Mouse (Mus musculus) kidney, adult 2 months (tissue): Measurements from ENCODE around the gene Ano8. TPM values are rescaled to one million over a fixed set of nuclear protein-coding genes. Genes with fewer than 3 reads are reported as not detected.

ENCODE experiments used
- DNase-seq: peaks from one replicate; pipeline ENCODE4 v3.0.0; 2021
- H3K27ac ChIP-seq: fragments of 200-500 bp; 2 replicates; pipeline ENCODE4 v1.5.1; 2012; ENCODE audit warnings: low read depth, low read length, control low read depth, inconsistent platforms; ENCODE audit not compliant: insufficient read depth
- H3K27me3 ChIP-seq: fragments of 200-500 bp; replicated peaks from 2 replicates; pipeline ENCODE4 v1.6.1; 2012; ENCODE audit warnings: mild to moderate bottlenecking, moderate library complexity, low read length, inconsistent platforms; ENCODE audit not compliant: control insufficient read depth, insufficient read depth
- H3K36me3 ChIP-seq: fragments of 200-500 bp; 2 replicates; pipeline ENCODE4 v1.6.1; 2012; ENCODE audit warnings: mild to moderate bottlenecking, moderate library complexity, low read length, inconsistent platforms; ENCODE audit not compliant: control insufficient read depth, insufficient read depth
- H3K4me1 ChIP-seq: fragments of 200-500 bp; 2 replicates; pipeline ENCODE4 v1.6.1; 2011; ENCODE audit warnings: low read length; ENCODE audit not compliant: control insufficient read depth, insufficient read depth
- H3K4me3 ChIP-seq: fragments of 200-500 bp; 2 replicates; pipeline ENCODE4 v1.5.1; 2011; ENCODE audit warnings: mild to moderate bottlenecking, low read depth, low read length, control low read depth; ENCODE audit not compliant: insufficient read depth
- CTCF ChIP-seq: fragments of 200-500 bp; conservative IDR thresholded peaks from 2 replicates; pipeline ENCODE4 v1.5.1; 2011; ENCODE audit warnings: low read depth, mild to moderate bottlenecking, control low read depth, low read length, moderate library complexity, mixed read lengths; ENCODE audit not compliant: insufficient read depth, insufficient read length
- POLR2A ChIP-seq: fragments of 200-500 bp; IDR thresholded peaks from one replicate; pipeline ENCODE4 v1.6.1; 2011; ENCODE audit warnings: low read depth, low read length, control low read depth
- WGBS: fragments of 180-500 bp; shearing (Covaris S2); methylation state at CpG from one replicate; pipeline ENCODE4 v1.1.7; 2018; 5-methylcytosine and 5-hydroxymethylcytosine counted together
- polyA plus RNA-seq: library from polyadenylated mRNA; depleted of rRNA; stranded (reverse); fragments of >200 nt; gene quantifications from 2 replicates; pipeline ENCODE4 v1.2.3, GENCODE M21; 2012

Gene Ano8
- polyA plus RNA-seq, 1 experiment: 12.6 TPM

- Histone ChIP-seq H3K27me3 (no peaks in the 10 kb centered on the region), H3K4me1 (0 out of 2 replicates have a peak, but pooled peaks cover 3% of the 10 kb centered on the region), H3K4me3 (peak within 1 kb of the TSS; percentile 63), H3K36me3 (no peaks in the 10 kb centered on the region), H3K27ac (peak within 1 kb of the TSS; percentile 77)
- TF ChIP-seq CTCF: no peak
- peak; percentile 50 for TF ChIP-seq POLR2A
- 29% methylated on average over 14 of the region's 14 CpGs for WGBS
- peak; percentile 81 for DNase-seq
Observed at GRCm38 (mm10) chr8:71511644-71512043, 25.9 kb upstream of the Ano8 start, which contains the start of gene Plvap. Gene Plvap (minus strand): TSS chr8:71511752.

DNA sequence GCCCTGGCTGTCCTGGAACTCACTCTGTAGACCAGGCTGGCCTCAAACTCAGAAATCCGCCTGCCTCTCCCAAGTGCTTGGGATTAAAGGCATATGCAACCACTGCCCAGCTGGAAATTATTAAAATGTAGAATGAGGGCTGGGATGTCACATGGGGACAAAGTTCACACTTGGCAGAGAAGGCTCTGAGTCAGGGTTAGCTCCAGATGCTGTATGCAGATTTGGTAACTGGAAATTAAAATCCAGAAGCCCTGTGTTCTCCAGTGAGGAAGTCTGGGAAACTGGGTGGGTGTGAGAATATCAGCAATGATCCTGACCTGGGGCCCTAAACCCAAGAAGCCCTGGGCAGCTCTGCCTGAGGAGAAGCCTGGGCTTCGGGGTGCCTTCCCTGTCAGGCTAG, 23.6 kb upstream of the Ano8 start:
- Histone ChIP-seq H3K4me3 (peak overlapping the region; percentile 34), H3K27ac (no peak overlapping the region), H3K36me3 (no peaks in the 10 kb centered on the region), H3K4me1 (0 out of 2 replicates have a peak, but pooled peaks cover 3% of the 10 kb centered on the region), H3K27me3 (no peaks in the 10 kb centered on the region)
- 56% methylated on average over 2 of the region's 2 CpGs for WGBS
- no peak for DNase-seq
- TF ChIP-seq CTCF (no peak), POLR2A (no peak)

GRCm38 (mm10) chr8:71507589-71508104, 21.9 kb upstream of the Ano8 start:
- Histone ChIP-seq H3K27me3 (no peaks in the 10 kb centered on the region), H3K27ac (peak overlapping the region; percentile 24; the same call in 1 of the 2 replicates), H3K36me3 (no peaks in the 10 kb centered on the region), H3K4me3 (peak overlapping the region; percentile 65), H3K4me1 (0 out of 2 replicates have a peak, but pooled peaks cover 3% of the 10 kb centered on the region)
- 1% methylated on average over 61 of the region's 61 CpGs for WGBS
- DNase-seq: peak; percentile 80
- no peak for TF ChIP-seq CTCF
- TF ChIP-seq POLR2A: no peak

DNA sequence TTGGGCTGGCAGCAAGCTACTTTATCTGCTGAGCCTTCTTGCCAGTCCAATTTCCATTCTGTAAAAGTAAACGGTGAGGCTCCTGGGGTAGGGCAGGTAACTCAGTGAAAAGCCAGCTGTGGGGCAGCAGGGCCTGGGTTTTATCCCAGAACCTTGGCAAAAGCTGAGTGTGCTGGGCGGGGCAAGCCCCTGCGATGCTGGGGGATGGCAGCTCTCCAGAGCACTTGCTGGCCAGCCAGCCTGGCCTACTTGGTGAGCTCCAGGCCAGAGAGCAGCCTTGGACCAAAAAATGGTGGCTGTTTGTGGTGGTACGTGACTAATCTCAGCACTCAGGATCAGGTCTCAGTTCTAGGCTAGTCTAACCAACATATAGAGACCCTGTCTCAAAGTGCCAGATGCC, 20.2 kb upstream of the Ano8 start:
- no peak overlapping the region for H3K27ac ChIP-seq
- H3K4me3 ChIP-seq: no peak overlapping the region
- TF ChIP-seq CTCF (no peak), POLR2A (no peak)
- no peaks in the 10 kb centered on the region for H3K36me3 ChIP-seq
- H3K4me1 ChIP-seq: 0 out of 2 replicates have a peak, but pooled peaks cover 3% of the 10 kb centered on the region
- no peaks in the 10 kb centered on the region for H3K27me3 ChIP-seq
- no peak for DNase-seq
- 68% methylated on average over 4 of the region's 4 CpGs for WGBS

DNA sequence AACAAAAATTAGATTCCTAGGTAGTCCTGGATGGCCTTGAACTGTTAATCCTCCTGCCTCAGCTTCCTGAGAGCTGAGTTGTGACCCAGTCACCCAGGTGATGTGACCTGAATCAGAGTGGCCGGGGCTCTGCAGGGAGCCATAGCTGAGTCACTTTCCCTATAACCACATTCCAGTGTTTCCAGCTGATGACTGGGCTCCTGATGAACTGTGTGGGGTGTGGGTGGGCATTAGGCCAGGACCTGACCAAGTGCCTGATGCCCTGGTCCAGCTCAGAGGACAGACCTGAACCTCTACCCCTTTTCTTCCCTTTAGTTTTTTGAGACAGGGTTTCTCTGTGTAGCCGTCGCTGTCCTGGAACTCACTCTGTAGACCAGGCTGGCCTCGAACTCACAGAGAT, 19.6 kb upstream of the Ano8 start:
- TF ChIP-seq CTCF (no peak), POLR2A (no peak)
- Histone ChIP-seq H3K4me3 (no peak overlapping the region), H3K27me3 (no peaks in the 10 kb centered on the region), H3K27ac (no peak overlapping the region), H3K36me3 (no peaks in the 10 kb centered on the region), H3K4me1 (0 out of 2 replicates have a peak, but pooled peaks cover 3% of the 10 kb centered on the region)
- 94% methylated on average over 4 of the region's 4 CpGs for WGBS
- DNase-seq: no peak

DNA sequence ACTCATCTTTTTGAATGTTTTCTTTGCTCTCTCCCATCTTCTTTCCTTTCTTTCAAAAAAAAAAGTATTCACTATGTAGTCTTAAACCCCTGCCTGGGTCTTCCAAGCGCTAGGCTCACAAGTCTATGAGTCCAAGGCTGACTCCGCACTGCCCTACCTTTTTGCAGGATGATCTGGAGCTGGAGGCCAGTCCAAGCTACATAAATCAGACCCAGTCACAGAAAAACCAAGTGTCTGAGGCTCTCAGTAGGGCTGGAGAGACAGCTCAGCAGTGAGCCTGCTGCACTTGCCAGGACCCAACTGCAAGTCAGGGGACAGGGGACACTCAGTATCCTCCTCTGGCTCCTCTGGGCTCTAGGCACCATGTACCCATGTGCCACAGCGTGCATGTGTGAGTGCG, 18.6 kb upstream of the Ano8 start:
- DNase-seq: no peak
- TF ChIP-seq CTCF: no peak
- TF ChIP-seq POLR2A: no peak
- no peaks in the 10 kb centered on the region for H3K36me3 ChIP-seq
- no peak overlapping the region for H3K27ac ChIP-seq
- no peak overlapping the region for H3K4me3 ChIP-seq
- WGBS: 86% methylated on average over 4 of the region's 4 CpGs
- H3K4me1 ChIP-seq: peaks cover 4% of the 10 kb centered on the region; the same call in 1 of the 2 replicates
- no peaks in the 10 kb centered on the region for H3K27me3 ChIP-seq

- H3K4me1 ChIP-seq: peaks cover 6% of the 10 kb centered on the region; the same call in 1 of the 2 replicates
- H3K4me3 ChIP-seq: no peak overlapping the region
- 41% methylated on average over 16 of the region's 16 CpGs for WGBS
- no peaks in the 10 kb centered on the region for H3K36me3 ChIP-seq
- no peak for TF ChIP-seq CTCF
- TF ChIP-seq POLR2A: no peak
- DNase-seq: peak; percentile 80
- no peaks in the 10 kb centered on the region for H3K27me3 ChIP-seq
- H3K27ac ChIP-seq: peak overlapping the region; percentile 89
Observed at GRCm38 (mm10) chr8:71498816-71499690, 13.3 kb upstream of the Ano8 start.
